Mouse (Mus musculus): ENCODE measurements at regions not wholly inside any gene's neighbourhood (a gene's known extent, or its start where the extent isn't known, plus 50 kb on each side); places are given as distances from the start of the nearest gene placed in this dataset.

DNA sequence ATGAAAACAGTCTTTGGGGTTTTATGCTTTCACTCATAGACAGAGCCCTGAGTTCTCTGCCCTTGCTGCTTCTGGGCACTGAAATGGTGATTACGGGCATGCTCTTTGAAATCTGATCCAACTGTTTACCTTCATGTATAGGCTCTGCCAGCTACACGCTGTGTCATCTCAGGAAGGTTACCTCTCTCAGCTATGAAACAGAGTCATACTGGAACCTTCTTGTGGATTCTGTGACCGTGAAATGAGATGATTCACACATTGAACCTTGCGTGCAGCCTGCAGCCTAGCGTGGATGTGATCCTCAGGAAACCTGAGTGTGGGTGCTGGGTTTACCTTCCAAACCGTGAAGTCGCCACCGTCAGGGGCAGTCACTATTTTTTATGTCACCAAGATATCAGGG lies 189.7 kb upstream of the Spdye4c start:
- Histone ChIP-seq H3K27ac (ENCODE audit: low read depth, low read length) (no peak overlapping the region), H3K4me3 (ENCODE audit: low read length) (no peak overlapping the region), H3K36me3 (ENCODE audit: control insufficient read depth, insufficient read depth, low read length) (no peaks in the 10 kb centered on the region), H3K4me2 (ENCODE audit: low read length) (no peak overlapping the region), H3K9ac (ENCODE audit: low read depth, low read length) (no peak overlapping the region), H3K4me1 (ENCODE audit: control insufficient read depth, insufficient read depth, low read depth, low read length) (peaks cover 6% of the 10 kb centered on the region), H3K27me3 (replicated peaks; ENCODE audit: control insufficient read depth, insufficient read depth, low read length) (peaks cover 2% of the 10 kb centered on the region; the same call in 1 of the 2 replicates), H3K9me3 (ENCODE audit: control insufficient read depth, low read length) (no peaks in the 10 kb centered on the region)
- 87% methylated on average over 8 of the region's 8 CpGs for WGBS
- no peak for ATAC-seq

DNA sequence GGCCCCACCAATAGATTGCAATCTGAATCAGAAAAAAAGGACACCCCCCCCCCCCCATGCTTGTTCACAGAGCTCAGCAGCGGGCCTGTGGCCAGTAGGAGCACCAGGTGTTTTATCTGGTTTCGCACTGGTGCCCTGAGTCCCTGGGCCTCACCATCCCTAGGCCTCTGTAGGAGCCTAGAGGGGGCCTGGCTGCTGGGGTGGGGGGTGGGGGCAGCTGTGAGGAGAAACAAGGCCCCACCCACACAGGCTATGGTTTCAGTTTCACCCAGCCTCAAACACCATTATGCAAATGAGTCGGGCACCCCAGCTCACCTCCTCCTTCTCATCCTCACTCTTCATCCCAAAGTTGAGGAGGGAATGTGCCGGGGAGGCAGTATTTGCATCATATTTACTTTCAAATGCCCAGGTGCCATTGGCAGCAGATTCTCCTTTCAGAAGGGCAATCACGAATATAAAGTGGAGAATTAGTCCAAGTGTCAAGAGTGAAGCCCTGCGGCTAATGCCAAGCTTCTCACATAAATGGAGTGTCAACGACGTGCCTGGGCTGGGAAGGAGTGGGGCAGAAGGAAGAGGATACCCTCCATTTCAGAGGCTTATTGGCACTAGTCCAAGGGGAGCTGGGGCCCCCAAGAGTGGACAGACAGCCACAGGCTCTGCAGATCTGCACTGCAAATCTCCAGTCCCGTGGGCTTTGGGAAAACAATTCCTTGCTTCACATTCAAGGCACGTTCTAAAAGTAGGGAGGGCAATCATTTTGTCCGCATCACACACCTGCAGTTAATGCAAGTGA lies 187.7 kb upstream of the Spdye4c start:
- 36% methylated on average over 11 of the region's 11 CpGs for WGBS
- Histone ChIP-seq H3K27me3 (replicated peaks; ENCODE audit: control insufficient read depth, insufficient read depth, low read length) (no peaks in the 10 kb centered on the region; the same call in 1 of the 2 replicates), H3K4me3 (ENCODE audit: low read length) (no peak overlapping the region), H3K4me2 (ENCODE audit: low read length) (no peak overlapping the region), H3K27ac (ENCODE audit: low read depth, low read length) (no peak overlapping the region), H3K36me3 (ENCODE audit: control insufficient read depth, insufficient read depth, low read length) (no peaks in the 10 kb centered on the region), H3K9ac (ENCODE audit: low read depth, low read length) (0 out of 2 replicates have a peak overlapping the region, but pooled peaks have one; percentile 6), H3K4me1 (ENCODE audit: control insufficient read depth, insufficient read depth, low read depth, low read length) (peaks cover 6% of the 10 kb centered on the region), H3K9me3 (ENCODE audit: control insufficient read depth, low read length) (no peaks in the 10 kb centered on the region)
- ATAC-seq = 0 out of 2 replicates have a peak, but pooled peaks have one; percentile 40

DNA sequence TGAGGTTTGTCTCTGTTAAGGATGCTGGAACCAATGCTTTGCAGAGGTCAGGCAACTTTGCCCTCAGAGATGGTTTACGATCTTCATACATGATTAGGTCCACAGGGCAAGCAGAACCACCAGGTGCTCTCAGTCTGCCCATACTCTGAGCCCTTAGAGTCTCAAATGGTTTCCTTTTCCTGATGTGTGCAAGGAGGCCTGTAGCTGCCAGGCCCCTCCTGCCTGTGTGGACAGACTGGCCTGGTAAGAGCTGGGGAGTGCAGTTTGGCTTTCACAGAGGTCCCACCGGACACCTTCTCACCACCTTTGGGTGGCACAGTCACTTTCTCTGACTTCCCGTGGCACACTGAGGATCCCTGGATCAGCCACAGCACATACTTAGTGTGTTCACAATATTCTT lies 186.6 kb upstream of the Spdye4c start:
- Histone ChIP-seq H3K4me1 (ENCODE audit: control insufficient read depth, insufficient read depth, low read depth, low read length) (peaks cover 6% of the 10 kb centered on the region), H3K9ac (ENCODE audit: low read depth, low read length) (no peak overlapping the region), H3K36me3 (ENCODE audit: control insufficient read depth, insufficient read depth, low read length) (no peaks in the 10 kb centered on the region), H3K4me3 (ENCODE audit: low read length) (no peak overlapping the region), H3K4me2 (ENCODE audit: low read length) (no peak overlapping the region), H3K9me3 (ENCODE audit: control insufficient read depth, low read length) (no peaks in the 10 kb centered on the region), H3K27me3 (replicated peaks; ENCODE audit: control insufficient read depth, insufficient read depth, low read length) (no peaks in the 10 kb centered on the region; the same call in 1 of the 2 replicates), H3K27ac (ENCODE audit: low read depth, low read length) (no peak overlapping the region)
- no peak for ATAC-seq
- 88% methylated on average over 3 of the region's 3 CpGs for WGBS

- Histone ChIP-seq H3K9me3 (ENCODE audit: control insufficient read depth, low read length) (no peaks in the 10 kb centered on the region), H3K36me3 (ENCODE audit: control insufficient read depth, insufficient read depth, low read length) (no peaks in the 10 kb centered on the region), H3K4me2 (ENCODE audit: low read length) (no peak overlapping the region), H3K27ac (ENCODE audit: low read depth, low read length) (no peak overlapping the region), H3K4me1 (ENCODE audit: control insufficient read depth, insufficient read depth, low read depth, low read length) (peaks cover 6% of the 10 kb centered on the region), H3K9ac (ENCODE audit: low read depth, low read length) (no peak overlapping the region), H3K4me3 (ENCODE audit: low read length) (no peak overlapping the region), H3K27me3 (replicated peaks; ENCODE audit: control insufficient read depth, insufficient read depth, low read length) (no peaks in the 10 kb centered on the region; the same call in 1 of the 2 replicates)
- 80% methylated on average over 7 of the region's 7 CpGs for WGBS
- ATAC-seq = no peak
Observed at GRCm38 (mm10) chr2:128407076-128407475, 183.9 kb upstream of the Spdye4c start.

- ATAC-seq = no peak
- no peaks in the 10 kb centered on the region for H3K9me3 ChIP-seq (ENCODE audit: control insufficient read depth, low read length)
- H3K36me3 ChIP-seq (ENCODE audit: control insufficient read depth, insufficient read depth, low read length) = no peaks in the 10 kb centered on the region
- H3K4me1 ChIP-seq (ENCODE audit: control insufficient read depth, insufficient read depth, low read depth, low read length) = no peaks in the 10 kb centered on the region
- H3K27ac ChIP-seq (ENCODE audit: low read depth, low read length) = no peak overlapping the region
- no peak overlapping the region for H3K4me3 ChIP-seq (ENCODE audit: low read length)
- H3K9ac ChIP-seq (ENCODE audit: low read depth, low read length) = no peak overlapping the region
- H3K4me2 ChIP-seq (ENCODE audit: low read length) = no peak overlapping the region
- WGBS = 42% methylated on average over 6 of the region's 6 CpGs
- H3K27me3 ChIP-seq (replicated peaks; ENCODE audit: control insufficient read depth, insufficient read depth, low read length) = no peaks in the 10 kb centered on the region; the same call in 1 of the 2 replicates
Observed at GRCm38 (mm10) chr2:128408718-128409117, 182.3 kb upstream of the Spdye4c start.

DNA sequence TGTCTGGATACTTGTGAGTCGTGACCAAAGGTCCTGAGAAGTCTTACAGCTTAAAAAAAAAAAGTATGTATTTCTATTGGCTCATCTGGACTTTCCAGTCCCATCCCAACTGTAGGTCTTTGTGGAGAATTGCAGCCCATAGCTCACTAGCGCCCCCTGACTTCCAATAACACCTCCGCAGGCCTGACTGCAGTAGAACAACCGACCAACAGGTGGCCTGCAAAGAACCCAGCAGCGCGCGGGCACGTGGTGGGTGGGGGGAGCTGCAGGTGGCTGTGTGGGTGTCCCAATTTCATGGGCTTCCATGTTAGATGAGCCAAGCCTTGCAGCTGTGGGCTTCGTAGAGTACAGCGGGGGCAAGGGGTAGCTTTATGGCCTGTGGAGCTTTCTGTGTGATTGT lies 178.7 kb upstream of the Spdye4c start:
- H3K9me3 ChIP-seq (ENCODE audit: control insufficient read depth, low read length) = no peaks in the 10 kb centered on the region
- no peaks in the 10 kb centered on the region for H3K27me3 ChIP-seq (replicated peaks; ENCODE audit: control insufficient read depth, insufficient read depth, low read length)
- H3K36me3 ChIP-seq (ENCODE audit: control insufficient read depth, insufficient read depth, low read length) = no peaks in the 10 kb centered on the region
- H3K4me1 ChIP-seq (ENCODE audit: control insufficient read depth, insufficient read depth, low read depth, low read length) = no peaks in the 10 kb centered on the region
- H3K4me3 ChIP-seq (ENCODE audit: low read length) = no peak overlapping the region
- WGBS = 14% methylated on average over 10 of the region's 10 CpGs
- no peak overlapping the region for H3K27ac ChIP-seq (ENCODE audit: low read depth, low read length)
- ATAC-seq = no peak
- H3K4me2 ChIP-seq (ENCODE audit: low read length) = no peak overlapping the region
- H3K9ac ChIP-seq (ENCODE audit: low read depth, low read length) = no peak overlapping the region

DNA sequence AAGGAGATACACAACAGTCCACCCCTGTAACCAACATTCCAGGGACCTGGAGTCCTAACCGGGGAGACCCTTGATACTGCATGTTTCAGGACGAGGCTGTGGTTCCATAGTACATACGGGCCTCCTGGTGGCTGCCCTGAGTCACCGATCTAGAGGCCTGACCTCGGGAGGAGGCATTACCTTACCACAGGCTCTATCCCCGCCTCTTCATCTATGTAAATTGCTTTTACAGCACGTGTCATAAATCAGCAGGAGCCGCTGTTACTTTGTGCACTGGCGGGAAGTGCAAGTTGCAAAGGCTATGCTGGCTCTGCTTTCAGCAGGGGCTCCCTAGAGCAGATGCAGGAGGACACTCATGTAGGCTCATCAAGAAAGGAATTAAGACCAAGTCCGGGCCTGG lies 178.0 kb upstream of the Spdye4c start:
- H3K9ac ChIP-seq (ENCODE audit: low read depth, low read length) = no peak overlapping the region
- no peaks in the 10 kb centered on the region for H3K9me3 ChIP-seq (ENCODE audit: control insufficient read depth, low read length)
- peak; percentile 40 for ATAC-seq
- no peaks in the 10 kb centered on the region for H3K27me3 ChIP-seq (replicated peaks; ENCODE audit: control insufficient read depth, insufficient read depth, low read length)
- H3K27ac ChIP-seq (ENCODE audit: low read depth, low read length) = no peak overlapping the region
- H3K4me1 ChIP-seq (ENCODE audit: control insufficient read depth, insufficient read depth, low read depth, low read length) = no peaks in the 10 kb centered on the region
- no peak overlapping the region for H3K4me3 ChIP-seq (ENCODE audit: low read length)
- H3K4me2 ChIP-seq (ENCODE audit: low read length) = no peak overlapping the region
- no peaks in the 10 kb centered on the region for H3K36me3 ChIP-seq (ENCODE audit: control insufficient read depth, insufficient read depth, low read length)
- 40% methylated on average over 10 of the region's 10 CpGs for WGBS

- Histone ChIP-seq H3K4me1 (ENCODE audit: control insufficient read depth, insufficient read depth, low read depth, low read length) (no peaks in the 10 kb centered on the region), H3K4me2 (ENCODE audit: low read length) (no peak overlapping the region), H3K9me3 (ENCODE audit: control insufficient read depth, low read length) (no peaks in the 10 kb centered on the region), H3K36me3 (ENCODE audit: control insufficient read depth, insufficient read depth, low read length) (no peaks in the 10 kb centered on the region), H3K27ac (ENCODE audit: low read depth, low read length) (no peak overlapping the region), H3K27me3 (replicated peaks; ENCODE audit: control insufficient read depth, insufficient read depth, low read length) (no peaks in the 10 kb centered on the region), H3K4me3 (ENCODE audit: low read length) (no peak overlapping the region), H3K9ac (ENCODE audit: low read depth, low read length) (no peak overlapping the region)
- 77% methylated on average over 17 of the region's 17 CpGs for WGBS
- ATAC-seq = no peak
Observed at GRCm38 (mm10) chr2:128414588-128415240, 176.3 kb upstream of the Spdye4c start.

GRCm38 (mm10) chr2:128416416-128416815 lies 174.6 kb upstream of the Spdye4c start:
- Histone ChIP-seq H3K4me2 (ENCODE audit: low read length) (no peak overlapping the region), H3K9me3 (ENCODE audit: control insufficient read depth, low read length) (no peaks in the 10 kb centered on the region), H3K27me3 (replicated peaks; ENCODE audit: control insufficient read depth, insufficient read depth, low read length) (no peaks in the 10 kb centered on the region), H3K36me3 (ENCODE audit: control insufficient read depth, insufficient read depth, low read length) (no peaks in the 10 kb centered on the region), H3K4me3 (ENCODE audit: low read length) (no peak overlapping the region), H3K9ac (ENCODE audit: low read depth, low read length) (no peak overlapping the region), H3K4me1 (ENCODE audit: control insufficient read depth, insufficient read depth, low read depth, low read length) (no peaks in the 10 kb centered on the region), H3K27ac (ENCODE audit: low read depth, low read length) (no peak overlapping the region)
- WGBS = 74% methylated on average over 7 of the region's 7 CpGs
- ATAC-seq = no peak
